Mouse (Mus musculus): Measurements from ENCODE around the gene Nemp2.

The Nemp2 gene

DNA sequence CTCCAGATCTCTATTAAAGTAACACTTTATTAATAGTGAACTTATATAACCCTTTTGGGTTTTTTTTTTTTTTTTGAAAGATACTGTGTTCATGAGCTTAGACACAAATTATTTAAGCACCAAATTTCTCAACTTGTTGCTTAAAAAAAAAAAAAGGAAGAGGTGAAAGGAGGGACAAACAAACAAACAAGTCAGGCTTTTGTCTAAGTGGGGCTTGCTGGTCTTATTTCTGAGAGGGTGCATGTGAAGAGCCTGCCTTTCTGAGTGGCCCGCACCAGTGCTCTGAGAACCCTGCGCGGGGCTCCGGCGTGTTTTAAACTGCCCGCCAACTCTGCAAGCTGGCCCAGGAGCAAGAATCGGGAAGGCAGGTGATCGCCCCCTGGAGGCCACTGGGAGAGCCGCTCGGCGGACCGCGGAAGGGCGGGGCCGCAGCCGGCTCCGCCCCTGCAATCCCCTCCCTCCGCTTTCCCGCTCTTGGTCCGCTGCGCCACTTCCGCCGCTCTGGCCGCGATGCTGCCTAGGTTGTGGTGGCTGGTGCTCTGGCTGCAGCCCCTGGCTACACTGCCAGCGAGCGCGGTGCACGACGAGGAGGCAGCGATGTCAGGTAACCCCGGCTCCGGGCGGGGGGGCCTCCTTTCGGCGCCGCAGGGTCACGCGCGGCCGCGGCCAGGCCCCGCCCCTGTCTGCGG lies at the start of gene Nemp2:
Nemp2 (plus strand) TSS at position 456 of the 689 bp plus-strand sequence.
- peak; percentile 92 for ATAC-seq (ENCODE audit: low TSS enrichment)

DNA sequence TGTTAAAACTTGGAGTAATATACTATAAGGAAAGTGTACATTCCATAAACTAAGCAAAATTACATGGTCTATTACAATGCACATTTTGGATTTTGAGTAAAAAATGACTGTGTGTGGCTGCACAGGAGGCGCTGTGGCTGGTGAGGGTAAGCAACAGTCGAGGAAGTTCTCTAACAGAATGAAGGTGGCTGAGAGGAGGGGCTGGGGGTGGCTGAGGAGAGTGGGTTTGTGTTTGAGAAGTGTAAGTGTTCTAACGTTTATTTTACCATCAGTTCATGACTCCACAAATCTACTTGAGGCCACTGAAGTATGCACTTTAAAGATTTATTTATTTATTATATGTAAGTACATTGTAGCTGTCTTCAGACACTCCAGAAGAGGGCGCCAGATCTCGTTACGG lies 48.8 kb upstream of the Nemp2 start:
- ATAC-seq (ENCODE audit: low TSS enrichment), result no peak

DNA sequence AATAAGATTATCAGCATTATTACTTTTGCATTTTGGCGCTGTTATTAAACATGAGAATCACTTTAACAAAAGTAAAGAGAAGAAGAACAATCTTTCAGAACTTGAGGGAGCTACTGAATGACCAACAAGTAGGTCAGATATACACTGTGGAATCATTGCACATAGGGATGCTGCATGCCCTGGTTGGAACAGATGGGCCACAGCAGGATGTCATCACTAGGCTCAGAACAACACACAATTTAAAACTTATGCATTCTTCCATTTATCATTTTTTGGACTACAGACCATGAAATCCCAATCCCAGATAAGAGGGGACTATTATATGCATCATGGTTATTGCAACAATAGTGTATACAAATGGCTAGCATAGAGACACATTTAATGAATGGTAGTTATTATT lies 47.6 kb upstream of the Nemp2 start:
- no peak for ATAC-seq (ENCODE audit: low TSS enrichment)

DNA sequence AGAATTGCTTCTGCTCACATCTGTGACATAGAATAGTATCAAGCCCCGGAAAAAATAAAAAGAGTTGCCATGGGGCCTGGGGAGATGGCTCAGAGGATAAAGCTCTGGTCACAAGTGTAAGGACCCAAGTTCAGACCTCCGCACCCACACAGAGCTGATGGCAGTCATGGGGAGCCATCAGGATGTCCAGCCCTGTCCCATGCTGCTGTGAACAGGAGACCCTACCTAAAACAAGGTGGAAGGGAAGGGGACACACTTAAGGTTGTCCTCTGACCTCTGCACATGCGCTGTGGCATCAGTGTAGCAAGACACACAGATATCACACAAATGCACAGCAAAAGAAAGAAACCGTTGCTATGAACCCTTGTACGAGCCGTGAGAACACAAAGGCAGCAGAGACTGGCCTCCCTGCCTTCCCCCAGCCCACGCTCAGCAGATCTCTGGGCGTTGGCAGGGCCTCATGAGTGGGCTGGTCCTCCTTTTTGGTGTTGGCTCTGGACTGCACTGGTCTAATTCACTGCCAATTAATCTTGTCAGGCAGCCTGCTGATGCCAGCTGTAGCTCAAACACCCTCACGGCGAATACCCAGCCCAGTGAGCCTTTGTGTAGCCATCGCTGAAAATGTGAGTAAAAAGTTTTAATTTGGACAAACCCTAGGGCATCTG lies 33.4 kb upstream of the Nemp2 start:
- ATAC-seq (ENCODE audit: low TSS enrichment), result peak; percentile 81

DNA sequence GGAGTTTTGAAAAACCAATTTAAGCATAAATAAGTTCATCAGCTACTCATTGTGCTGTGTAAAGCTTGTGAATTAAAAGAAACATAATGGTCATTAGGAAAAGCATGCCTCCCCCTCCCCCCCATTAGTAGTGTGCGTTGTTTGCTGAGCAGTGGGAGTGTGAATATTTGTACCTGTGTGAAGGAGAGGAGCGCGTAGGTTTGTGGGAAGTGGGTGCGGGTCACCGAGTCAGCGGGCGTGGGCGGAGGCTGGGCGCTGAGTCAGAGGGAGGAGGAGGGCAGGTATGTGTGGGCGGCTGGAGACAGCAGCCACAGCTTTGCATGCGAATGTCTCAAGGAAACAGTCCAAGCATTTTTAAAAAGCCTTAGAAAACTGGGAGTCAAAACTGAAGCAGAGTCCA lies 32.7 kb upstream of the Nemp2 start:
- ATAC-seq (ENCODE audit: low TSS enrichment), result peak; percentile 45

DNA sequence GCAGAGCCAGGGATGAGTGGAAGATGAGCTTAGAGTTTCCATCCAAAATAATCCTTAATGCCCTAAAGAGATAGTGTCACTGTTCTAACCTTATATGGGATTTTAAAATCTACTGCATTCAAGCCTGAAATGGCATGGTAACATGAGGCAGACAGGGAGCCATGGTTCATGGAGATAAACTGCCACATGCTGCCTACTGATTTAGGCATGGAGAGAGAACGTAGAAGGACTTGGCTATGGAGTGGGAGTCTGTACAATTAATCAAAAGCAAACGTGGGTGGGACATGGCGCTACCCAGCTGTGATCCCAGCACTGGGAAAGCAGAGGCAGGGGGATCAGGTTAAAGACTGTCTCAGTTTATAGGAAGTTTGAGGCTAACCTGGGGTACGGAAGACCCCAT lies 32.1 kb upstream of the Nemp2 start:
- no peak for ATAC-seq (ENCODE audit: low TSS enrichment)

DNA sequence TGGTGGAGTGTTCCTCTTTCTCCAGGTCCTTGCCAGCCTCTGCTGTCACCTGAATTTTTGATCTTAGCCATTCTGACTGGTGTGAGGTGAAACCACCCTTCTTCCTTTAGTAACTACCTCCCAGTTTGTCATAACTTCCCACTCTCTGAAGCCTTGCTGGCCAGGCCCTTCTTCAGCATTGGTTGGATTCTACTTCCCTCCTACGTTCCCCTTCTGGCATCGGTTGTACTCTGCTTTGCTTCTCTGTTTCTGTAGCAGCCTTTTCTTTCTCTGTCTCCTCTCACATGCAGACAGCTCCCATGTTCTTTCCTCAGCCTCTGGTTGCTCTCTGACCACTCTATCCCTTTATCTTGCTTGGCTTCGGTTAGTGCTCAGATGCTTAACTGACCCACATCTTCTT lies 29.0 kb upstream of the Nemp2 start:
- ATAC-seq (ENCODE audit: low TSS enrichment), result peak; percentile 91

DNA sequence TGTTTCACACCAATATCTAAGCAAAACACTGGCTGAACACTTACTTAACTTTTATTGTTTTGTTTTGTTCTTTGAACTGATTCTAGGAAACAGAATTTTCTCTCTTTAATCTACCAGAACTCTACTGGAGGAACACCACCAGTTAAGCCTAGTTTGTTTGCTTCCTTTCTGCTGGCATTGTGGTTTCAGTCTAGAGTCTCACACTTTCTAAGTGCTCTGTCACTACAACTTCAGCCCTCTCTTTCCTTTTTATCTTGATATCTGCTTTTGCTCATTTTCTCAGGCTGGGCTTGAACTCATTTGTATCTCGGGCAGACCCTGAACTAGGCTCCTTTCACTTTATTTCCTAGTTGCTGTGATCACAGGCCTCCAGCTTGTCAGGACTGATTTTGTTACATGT lies 22.8 kb upstream of the Nemp2 start:
- ATAC-seq (ENCODE audit: low TSS enrichment), result no peak

DNA sequence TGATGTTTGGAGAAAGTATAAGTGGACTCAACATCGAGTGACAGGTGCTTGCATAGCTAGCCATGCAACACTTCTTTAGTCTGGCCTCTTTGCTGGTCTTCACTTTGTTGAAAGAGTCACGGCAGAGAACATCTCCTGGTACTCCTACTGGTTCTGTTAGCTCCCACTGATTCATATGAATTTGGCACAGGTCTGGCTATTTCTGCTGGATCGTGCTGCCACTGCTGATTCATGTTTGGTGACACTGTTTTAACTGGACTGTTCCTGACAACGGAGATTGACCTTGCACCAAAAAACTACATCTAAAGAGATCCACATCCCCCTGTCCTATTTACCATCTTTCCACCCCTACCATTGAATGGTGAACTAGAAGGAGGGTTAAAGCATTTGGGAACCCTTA lies 22.0 kb upstream of the Nemp2 start:
- peak; percentile 50; the same call in 1 of the 2 replicates for ATAC-seq (ENCODE audit: low TSS enrichment)

DNA sequence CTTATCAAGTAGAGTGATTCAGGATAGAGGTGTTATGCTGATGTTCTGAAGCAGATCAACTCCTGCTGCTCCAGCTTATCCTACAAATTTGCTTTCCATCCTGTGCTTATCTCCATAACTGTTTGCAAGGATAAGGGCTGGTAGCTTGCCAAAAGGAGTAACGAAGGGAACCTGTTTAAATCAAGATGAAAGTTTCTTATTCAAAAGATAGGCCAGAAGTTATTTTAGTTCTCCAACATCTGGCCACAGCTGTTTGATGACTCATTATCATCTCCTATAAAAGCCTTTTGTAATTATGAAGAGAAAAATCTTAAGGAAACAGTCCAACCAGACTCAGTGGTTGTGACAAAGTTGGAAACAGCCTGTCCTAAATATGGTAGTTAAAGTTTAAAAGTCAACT lies 12.3 kb upstream of the Nemp2 start:
- no peak for ATAC-seq (ENCODE audit: low TSS enrichment)

DNA sequence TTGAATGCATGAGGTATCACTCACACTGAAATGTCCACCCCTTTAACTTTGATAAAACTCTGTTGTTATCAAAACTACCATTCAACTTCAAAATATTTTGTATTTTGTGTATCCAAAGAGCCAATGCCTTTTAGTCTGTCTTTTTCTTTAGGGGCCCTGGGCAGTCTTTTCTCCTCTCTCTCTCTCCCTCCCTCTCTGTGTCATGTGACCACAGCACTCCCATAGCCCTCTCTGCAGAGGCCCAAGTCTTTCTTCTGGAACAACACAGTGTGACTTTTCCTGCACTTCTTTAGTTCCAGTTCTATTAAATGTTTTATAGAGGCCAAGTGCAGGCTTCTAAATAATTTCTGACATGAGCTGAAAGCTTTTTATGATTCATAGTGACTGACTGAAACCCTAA lies 10.1 kb upstream of the Nemp2 start:
- no peak for ATAC-seq (ENCODE audit: low TSS enrichment)

DNA sequence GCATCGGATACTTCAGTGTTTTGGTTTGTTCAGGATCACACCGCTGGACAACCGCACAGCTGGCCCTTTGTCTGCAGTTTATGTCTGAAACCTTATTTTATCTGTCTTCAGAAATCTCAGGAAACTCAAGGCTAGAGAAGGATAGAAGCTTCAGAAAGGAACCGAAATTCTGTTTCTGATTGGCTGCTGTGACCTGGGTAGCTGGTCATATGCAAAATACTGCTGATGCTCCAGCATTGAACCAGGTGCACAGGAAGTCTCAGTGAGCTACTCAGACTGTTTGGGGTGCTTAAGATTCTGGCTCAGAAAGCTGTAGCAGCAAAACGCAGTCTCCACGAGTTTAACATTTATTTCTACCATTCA lies 415 bp downstream of the Nemp2 start:
- ATAC-seq (ENCODE audit: low TSS enrichment), result peak; percentile 76

DNA sequence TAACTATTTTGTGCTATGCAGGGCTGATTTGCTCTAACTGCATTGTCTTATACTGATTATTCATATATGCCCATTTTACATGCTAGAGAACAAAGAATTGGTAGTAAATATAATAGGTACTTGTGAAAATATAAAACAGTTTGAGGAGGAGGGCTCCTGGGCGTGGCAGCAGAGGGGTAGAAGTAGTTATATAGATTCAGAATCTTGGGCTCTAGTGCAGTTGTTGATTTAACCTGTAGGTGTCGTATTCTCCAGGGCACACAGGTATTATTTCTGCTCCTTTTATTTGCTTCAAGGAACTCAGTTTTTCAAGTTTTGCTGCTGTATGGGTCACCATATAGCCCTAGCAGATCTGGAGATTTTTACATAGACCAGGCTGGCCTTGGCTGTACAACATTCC lies 1.1 kb downstream of the Nemp2 start:
- ATAC-seq (ENCODE audit: low TSS enrichment), result no peak

DNA sequence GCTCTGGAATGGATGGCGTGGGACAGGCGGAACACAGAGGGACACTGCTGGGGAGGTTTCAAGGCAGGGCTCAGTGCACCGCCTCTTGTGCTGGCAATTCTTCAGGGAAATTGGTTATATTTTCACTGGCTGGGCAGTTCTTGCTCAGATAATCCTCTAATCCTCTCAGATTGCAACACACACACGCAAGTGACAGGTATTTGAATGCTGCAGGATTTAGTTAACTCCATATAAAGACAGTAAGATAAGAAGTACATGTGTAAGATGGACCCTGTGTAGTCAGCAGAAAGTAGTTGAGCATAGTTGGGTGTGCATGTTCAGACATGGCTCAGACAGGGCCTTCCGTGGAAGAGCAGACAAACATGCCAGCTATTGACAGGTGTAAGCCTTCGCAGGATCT lies 3.7 kb downstream of the Nemp2 start:
- ATAC-seq (ENCODE audit: low TSS enrichment), result no peak

DNA sequence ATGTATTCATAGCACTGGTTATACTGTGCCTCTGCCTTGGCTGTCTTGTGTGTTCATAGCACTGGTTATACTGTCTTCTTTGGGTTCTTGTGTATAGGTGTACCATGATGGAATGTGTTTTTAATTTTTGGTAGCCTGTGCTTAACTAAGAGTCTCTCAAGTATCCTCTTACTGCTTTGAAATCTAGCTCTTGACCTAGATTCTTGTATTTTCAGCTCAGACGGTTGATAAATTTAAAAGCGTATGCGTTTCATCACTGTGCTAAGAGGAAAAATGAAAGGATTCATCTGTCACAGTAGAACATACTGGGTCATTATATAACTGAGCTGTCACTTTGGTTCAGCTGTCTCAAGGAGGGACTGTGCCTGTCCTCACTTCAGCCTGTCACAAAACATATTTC lies 5.4 kb downstream of the Nemp2 start:
- peak; percentile 74 for ATAC-seq (ENCODE audit: low TSS enrichment)

DNA sequence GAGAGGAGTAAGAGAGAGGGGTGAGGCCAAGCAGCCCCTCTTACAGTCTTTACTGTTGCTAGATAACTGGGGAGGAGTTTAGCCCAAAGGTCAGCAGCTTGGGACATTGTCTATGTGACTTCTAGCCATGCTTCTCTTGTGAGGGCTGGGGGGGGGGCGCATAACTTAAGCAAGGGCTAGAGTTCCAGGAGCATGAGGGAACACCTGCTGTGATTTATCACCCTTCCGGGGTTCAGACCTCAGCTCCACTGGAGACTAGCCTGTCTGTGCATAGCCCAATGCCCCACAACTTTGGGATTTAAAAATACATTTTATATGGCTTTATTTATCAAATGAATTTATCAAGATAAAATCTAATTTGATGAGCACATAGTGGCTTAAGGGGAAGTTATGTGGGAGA lies 7.6 kb downstream of the Nemp2 start:
- ATAC-seq (ENCODE audit: low TSS enrichment), result no peak

DNA sequence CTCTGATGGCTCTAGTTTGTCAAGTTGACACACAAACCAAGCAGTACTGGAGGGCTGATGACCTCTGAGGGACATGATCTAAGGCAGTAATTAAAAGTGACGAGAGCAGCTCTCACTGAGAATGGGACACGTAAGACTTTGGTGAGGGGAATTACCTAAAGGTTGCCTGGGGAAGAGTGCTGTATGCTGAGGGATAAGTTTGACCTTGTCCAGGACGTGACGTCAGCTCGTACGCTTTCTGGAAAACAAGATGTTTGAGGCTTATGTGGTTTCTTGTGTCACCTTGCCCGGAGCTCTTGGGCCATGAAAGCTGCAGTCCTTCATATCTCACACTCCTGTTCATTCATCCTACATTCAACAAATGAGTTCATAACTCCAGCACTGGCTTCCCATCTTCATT lies 8.6 kb downstream of the Nemp2 start:
- ATAC-seq (ENCODE audit: low TSS enrichment), result no peak

DNA sequence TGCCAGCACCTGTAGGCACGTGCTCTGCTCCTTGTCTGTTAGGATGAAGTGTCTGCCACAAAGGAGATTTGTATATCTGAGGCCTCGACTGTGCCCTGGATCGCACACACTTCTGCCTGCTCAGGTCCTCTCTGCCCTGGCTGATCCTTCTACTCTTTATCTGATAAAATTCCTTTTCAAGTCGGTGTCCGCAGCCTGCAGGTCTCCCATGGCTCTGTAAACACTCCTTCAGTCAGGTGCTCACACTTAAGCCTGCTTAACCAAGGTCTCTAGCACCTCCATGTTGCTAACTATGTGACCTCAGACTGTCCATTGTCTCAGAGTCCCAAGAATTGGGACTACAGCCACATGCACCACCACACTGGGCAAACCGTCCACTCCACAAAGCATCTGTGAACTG lies 9.8 kb downstream of the Nemp2 start:
- ATAC-seq (ENCODE audit: low TSS enrichment), result no peak

DNA sequence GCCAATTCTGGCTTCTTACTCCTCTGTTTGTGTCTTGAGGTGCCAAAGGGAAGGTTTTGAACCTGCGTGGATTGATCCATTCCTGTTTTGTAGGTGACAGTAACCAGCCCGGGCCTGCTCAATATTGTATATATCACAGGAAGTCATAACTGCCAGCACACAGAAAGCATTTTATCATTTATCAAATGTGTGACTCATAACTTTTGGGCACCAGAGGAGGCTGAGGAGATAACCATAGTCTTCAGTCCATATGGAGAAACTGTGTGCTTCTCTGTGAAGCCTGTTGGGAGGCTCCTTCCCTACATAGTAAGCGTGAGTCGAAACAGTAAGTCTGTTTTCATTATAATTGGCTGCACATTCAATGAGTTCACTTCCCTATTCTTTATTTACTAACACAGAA lies 10.2 kb downstream of the Nemp2 start:
- no peak for ATAC-seq (ENCODE audit: low TSS enrichment)

DNA sequence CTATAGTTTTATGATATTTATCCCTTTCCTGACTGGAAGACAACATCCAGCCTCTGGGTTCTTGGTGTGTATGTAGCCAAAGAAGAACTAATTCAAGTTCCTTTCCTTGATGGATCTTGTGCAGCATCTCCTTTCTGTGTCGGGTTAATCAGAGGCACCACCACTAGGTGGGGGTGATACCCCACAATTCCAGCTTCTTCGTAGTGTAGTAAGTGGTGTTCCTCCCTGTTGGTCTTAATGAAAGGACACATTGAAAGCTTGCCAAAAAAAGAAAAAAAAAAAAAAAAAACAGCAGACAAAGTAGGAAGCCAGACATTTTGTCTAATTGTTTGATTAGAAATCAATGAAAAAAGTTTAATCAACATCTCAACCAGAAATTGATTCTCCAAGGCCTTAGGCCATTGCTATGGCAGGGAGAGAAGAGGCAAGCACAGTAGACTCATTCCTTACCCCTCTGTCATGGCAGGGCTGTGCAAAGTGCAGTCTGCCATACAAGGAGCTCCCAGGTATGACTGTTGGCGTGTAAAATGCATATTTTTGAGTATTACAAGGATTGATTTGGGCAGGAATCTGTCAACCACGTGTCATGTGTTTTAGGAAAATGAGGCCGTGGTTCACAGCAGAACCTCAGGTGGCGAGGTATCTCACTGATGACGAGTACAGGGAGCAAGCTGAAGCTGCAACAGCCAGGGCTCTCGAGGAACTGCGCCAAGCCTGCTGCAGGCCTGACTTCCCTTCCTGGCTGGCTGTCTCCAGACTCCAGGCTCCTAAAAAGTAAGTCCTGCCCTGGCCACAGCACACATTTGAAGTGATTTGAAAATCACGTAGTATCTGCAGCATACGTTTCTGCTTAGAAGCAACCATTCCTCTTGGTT lies 17.9 kb downstream of the Nemp2 start:
- ATAC-seq (ENCODE audit: low TSS enrichment), result peak; percentile 86

DNA sequence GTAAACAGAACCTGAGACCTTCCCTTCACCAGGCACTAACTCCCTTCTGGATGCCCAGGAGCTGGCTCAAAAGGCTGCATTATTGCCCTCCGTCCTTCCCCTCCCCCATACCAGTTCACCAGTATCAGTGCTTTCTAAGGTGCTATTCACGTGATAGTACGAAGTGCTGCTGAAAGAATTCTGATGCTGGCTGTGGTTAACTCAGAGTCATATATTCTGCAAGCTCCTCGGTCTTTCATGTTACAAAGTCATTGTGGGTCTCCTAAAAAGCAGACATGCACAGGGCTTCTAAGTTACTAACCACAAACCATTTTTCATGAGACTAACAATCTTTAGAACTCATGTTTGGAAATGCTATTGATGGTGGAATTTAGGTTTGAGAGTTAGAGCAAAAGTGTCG lies 19.6 kb downstream of the Nemp2 start:
- ATAC-seq (ENCODE audit: low TSS enrichment), result no peak

DNA sequence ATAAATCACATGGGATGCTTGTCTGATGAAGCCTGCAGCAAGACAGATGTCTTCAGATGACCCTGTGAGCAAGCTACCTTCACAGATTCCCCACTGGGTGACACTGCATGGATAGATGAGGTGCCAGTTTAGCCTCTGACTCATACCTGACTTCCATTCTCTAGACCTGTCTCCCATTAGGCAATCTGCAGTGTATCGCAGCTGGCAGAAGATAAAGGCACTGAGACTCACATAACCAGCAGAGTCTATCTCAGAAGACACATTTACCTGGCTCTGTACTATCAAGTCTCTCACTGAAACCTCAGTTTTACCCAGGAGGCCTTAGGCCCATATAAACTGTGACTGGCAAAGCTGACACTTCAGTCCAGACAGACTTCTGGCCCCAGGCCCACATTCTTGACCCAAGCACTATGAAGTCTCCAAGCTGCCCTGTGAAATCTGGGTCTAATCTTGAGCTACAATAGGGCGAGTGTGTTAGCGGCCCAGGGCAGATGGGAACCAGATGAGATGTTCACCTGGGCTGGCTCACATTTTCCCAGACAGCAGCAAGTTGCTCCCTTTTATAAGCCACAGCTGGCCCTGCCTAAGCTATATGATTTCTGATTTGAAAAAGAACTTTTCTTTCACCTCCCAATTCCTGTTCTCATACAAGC lies 22.2 kb downstream of the Nemp2 start:
- ATAC-seq (ENCODE audit: low TSS enrichment), result no peak

Data from frontal cortex, adult (tissue).